Mouse (Mus musculus) myocyte (in vitro differentiated cells): ENCODE data around the gene Ttc17.

Source experiments
- CEBPB ChIP-seq: IDR thresholded peaks from 2 replicates; pipeline ENCODE4 v1.6.1; 2011; ENCODE audit warnings: mild to moderate bottlenecking, moderate library complexity; ENCODE audit not compliant: poor library complexity, insufficient read depth, severe bottlenecking
- E2F4 ChIP-seq: IDR thresholded peaks from one replicate; pipeline ENCODE4 v1.6.1; 2011; ENCODE audit warnings: mild to moderate bottlenecking, control low read depth, moderate library complexity; ENCODE audit not compliant: insufficient read depth
- MAX ChIP-seq: IDR thresholded peaks from one replicate; pipeline ENCODE4 v1.6.1; 2011; ENCODE audit warnings: low read depth, mild to moderate bottlenecking, control low read depth
- MYOD1 ChIP-seq, 3 experiments: IDR thresholded peaks; one replicate each; pipeline ENCODE4 v1.6.1; 2011; ENCODE audit warnings: control low read depth in 2 of 3, low read depth in 2 of 3, mild to moderate bottlenecking in 2 of 3, moderate library complexity in 1 of 3; ENCODE audit not compliant: insufficient read length in 2 of 3, control insufficient read depth in 1 of 3
- MYOG ChIP-seq, 3 experiments: IDR thresholded peaks; one replicate each; pipeline ENCODE4 v1.6.1; 2011; ENCODE audit warnings: control low read depth in 2 of 3, low read depth in 2 of 3, mild to moderate bottlenecking in 2 of 3; ENCODE audit not compliant: insufficient read length in 2 of 3, control insufficient read depth in 1 of 3, insufficient read depth in 1 of 3
- POLR2A ChIP-seq: IDR thresholded peaks from one replicate; pipeline ENCODE4 v1.6.1; 2011; ENCODE audit warnings: low read depth, mild to moderate bottlenecking, control low read depth, moderate library complexity; ENCODE audit not compliant: insufficient read length
- POLR2AphosphoS2 ChIP-seq: IDR thresholded peaks from one replicate; pipeline ENCODE4 v1.6.1; 2011; ENCODE audit warnings: low read depth, control low read depth; ENCODE audit not compliant: insufficient read length
- REST ChIP-seq: IDR thresholded peaks from one replicate; pipeline ENCODE4 v1.6.1; 2011; ENCODE audit warnings: mild to moderate bottlenecking, control low read depth, moderate library complexity; ENCODE audit not compliant: insufficient read depth, insufficient read length
- SRF ChIP-seq: IDR thresholded peaks from one replicate; pipeline ENCODE4 v1.6.1; 2011; ENCODE audit warnings: low read depth; ENCODE audit not compliant: control insufficient read depth, insufficient read length
- TCF12 ChIP-seq: IDR thresholded peaks from one replicate; pipeline ENCODE4 v1.6.1; 2011; ENCODE audit warnings: mild to moderate bottlenecking, control low read depth; ENCODE audit not compliant: poor library complexity, insufficient read depth, severe bottlenecking
- TCF3 ChIP-seq: IDR thresholded peaks from one replicate; pipeline ENCODE4 v1.6.1; 2011; ENCODE audit warnings: low read depth, control low read depth; ENCODE audit not compliant: insufficient read length
- USF1 ChIP-seq: IDR thresholded peaks from one replicate; pipeline ENCODE4 v1.6.1; 2011; ENCODE audit warnings: low read depth, mild to moderate bottlenecking, control low read depth, moderate library complexity

- TF ChIP-seq POLR2A (no peak), MAX (no peak), POLR2AphosphoS2 (no peak), TCF3 (no peak), USF1 (no peak), E2F4 (no peak), REST (no peak), MYOD1 (IDR thresholded peaks at IDR 0.05; ENCODE audit: control insufficient read depth in 1 of 3, insufficient read length in 2 of 3, low read depth in 2 of 3) (no peak), CEBPB (no peak), SRF (no peak), MYOG (IDR thresholded peaks at IDR 0.05; ENCODE audit: control insufficient read depth in 1 of 3, insufficient read depth in 1 of 3, insufficient read length in 2 of 3, low read depth in 2 of 3) (no peak), TCF12 (no peak)
Measured at GRCm38 (mm10) chr2:94387846-94388245, 18.6 kb downstream of the Ttc17 start.
